Mouse (Mus musculus) midbrain, embryonic 11.5 days (tissue): ENCODE results near the gene Ranbp10. TPM values are rescaled to one million over a fixed set of nuclear protein-coding genes. Genes with fewer than 3 reads are reported as not detected.

ENCODE experiments used
- ATAC-seq: fragments of 200-750 bp; cut with Nextera tagmentation; 2 replicates; pipeline ENCODE4 v1.8.0; 2017; ENCODE audit warnings: moderate TSS enrichment, moderate library complexity; ENCODE audit not compliant: low FRiP score
- DNase-seq: peaks from one replicate; pipeline ENCODE4 v3.0.0; 2015; ENCODE audit warnings: low spot score; ENCODE audit errors: missing footprints
- H3K27ac ChIP-seq: fragments of 300-500 bp; sonication (generic); 2 replicates; pipeline ENCODE4 v1.5.1; 2014; ENCODE audit warnings: low read depth, low read length
- H3K27me3 ChIP-seq: fragments of 300-500 bp; sonication (generic); 2 replicates; pipeline ENCODE4 v1.6.1; 2014; ENCODE audit warnings: mild to moderate bottlenecking, low read length, moderate library complexity, mixed read lengths; ENCODE audit not compliant: control insufficient read depth, insufficient read depth
- H3K36me3 ChIP-seq: fragments of 300-500 bp; sonication (generic); 2 replicates; pipeline ENCODE4 v1.6.1; 2014; ENCODE audit warnings: mild to moderate bottlenecking, low read length, moderate library complexity, mixed read lengths; ENCODE audit not compliant: control insufficient read depth, insufficient read depth
- H3K4me1 ChIP-seq: fragments of 300-500 bp; sonication (generic); 2 replicates; pipeline ENCODE4 v1.6.1; 2014; ENCODE audit warnings: low read length; ENCODE audit not compliant: control insufficient read depth, insufficient read depth
- H3K4me2 ChIP-seq: fragments of 300-500 bp; sonication (generic); 2 replicates; pipeline ENCODE4 v1.6.1; 2014; ENCODE audit warnings: mild to moderate bottlenecking, moderate library complexity
- H3K4me3 ChIP-seq: fragments of 300-500 bp; sonication (generic); 2 replicates; pipeline ENCODE4 v1.5.1; 2014; ENCODE audit warnings: low read depth, low read length
- H3K9ac ChIP-seq: fragments of 300-500 bp; sonication (generic); 2 replicates; pipeline ENCODE4 v1.6.1; 2014; ENCODE audit warnings: low read length
- H3K9me3 ChIP-seq: fragments of 300-500 bp; sonication (generic); 2 replicates; pipeline ENCODE4 v1.6.1; 2016; ENCODE audit warnings: low read length; ENCODE audit not compliant: control insufficient read depth
- WGBS: fragments of 180-500 bp; shearing (Covaris S2); extraction: QIAGEN DNeasy Blood & Tissue Kit; methylation state at CpG from one replicate; pipeline ENCODE4 v1.1.7; 2014; 5-methylcytosine and 5-hydroxymethylcytosine counted together
- polyA plus RNA-seq: library from polyadenylated mRNA; unstranded; fragments of >200 nt; fragmentation: Nextera tagmentation; extraction: Ambion mirVana; gene quantifications from 2 replicates; pipeline ENCODE4 v1.2.1, GENCODE M21; 2014

Gene Ranbp10
- polyA plus RNA-seq, 1 experiment from 2014 or later: 10.9 TPM

DNA sequence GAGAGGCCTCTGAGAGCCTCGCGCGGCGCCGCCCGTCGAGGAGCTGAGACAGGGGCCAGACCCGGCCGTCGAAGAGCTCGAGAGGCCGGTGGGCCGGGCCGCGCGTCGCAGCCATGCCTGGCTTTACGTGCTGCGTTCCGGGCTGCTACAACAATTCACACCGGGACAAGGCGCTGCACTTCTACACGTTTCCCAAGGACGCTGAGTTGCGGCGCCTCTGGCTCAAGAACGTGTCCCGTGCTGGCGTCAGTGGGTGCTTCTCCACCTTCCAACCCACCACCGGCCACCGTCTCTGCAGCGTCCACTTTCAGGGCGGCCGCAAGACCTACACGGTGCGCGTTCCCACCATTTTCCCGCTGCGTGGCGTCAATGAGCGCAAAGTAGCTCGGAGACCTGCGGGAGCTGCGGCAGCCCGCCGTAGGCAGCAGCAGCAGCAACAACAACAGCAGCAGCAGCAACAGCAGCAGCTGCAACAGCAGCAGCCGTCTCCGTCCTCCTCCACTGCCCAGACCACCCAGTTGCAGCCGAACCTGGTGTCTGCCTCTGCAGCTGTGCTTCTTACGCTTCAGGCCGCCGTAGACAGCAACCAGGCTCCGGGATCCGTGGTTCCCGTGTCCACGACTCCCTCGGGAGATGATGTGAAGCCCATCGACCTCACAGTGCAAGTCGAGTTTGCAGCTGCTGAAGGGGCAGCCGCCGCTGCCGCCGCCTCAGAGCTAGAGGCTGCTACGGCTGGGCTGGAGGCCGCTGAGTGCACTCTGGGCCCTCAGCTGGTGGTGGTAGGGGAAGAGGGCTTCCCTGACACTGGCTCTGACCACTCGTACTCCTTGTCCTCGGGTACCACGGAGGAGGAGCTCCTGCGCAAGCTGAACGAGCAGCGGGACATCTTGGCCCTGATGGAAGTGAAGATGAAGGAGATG lies 28.4 kb upstream of the Ranbp10 start:
- H3K4me2 ChIP-seq: peak overlapping the region; percentile 98
- under 1% methylated on average over 69 of the region's 71 CpGs for WGBS
- ATAC-seq (peak; percentile 20), DNase-seq (peak; percentile 93)
- H3K36me3 ChIP-seq: no peaks in the 10 kb centered on the region
- peak overlapping the region; percentile 61 for H3K9ac ChIP-seq
- no peaks in the 10 kb centered on the region for H3K27me3 ChIP-seq
- no peaks in the 10 kb centered on the region for H3K9me3 ChIP-seq
- peak overlapping the region; percentile 71 for H3K4me3 ChIP-seq
- H3K27ac ChIP-seq: peak overlapping the region; percentile 74
- peaks cover 32% of the 10 kb centered on the region for H3K4me1 ChIP-seq

DNA sequence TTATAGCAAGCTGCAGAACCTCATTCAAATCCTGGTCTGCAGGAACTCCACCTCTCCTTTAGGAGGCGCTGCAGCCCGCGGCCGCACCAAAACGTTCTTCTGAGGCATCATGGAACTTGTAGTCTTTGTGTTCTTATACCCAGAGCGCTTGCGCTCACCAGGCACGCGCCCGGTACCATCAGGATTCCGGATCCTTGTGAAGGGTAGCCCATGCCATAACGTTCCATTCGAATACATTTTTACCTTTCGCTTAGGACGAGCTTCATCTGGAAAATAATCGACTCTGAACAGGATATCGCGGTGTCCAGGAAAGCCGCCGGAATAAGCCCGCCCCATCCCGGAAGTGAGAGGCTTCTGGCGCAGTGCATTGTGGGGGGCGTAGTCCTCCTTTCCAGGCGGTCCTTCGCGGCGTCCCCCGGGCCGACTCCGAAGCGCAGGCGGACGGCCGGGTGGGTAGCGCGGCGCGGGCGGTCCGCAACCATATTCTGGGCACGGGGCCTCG lies 27.6 kb upstream of the Ranbp10 start, which contains the start of gene Thap11:
Gene Thap11, plus strand, starts transcription at position 418 of the 502 bp plus-strand sequence.
- Histone ChIP-seq H3K4me3 (peak within 1 kb of the TSS; percentile 71), H3K4me2 (peak within 1 kb of the TSS; percentile 98), H3K27me3 (no peaks in the 10 kb centered on the region), H3K9ac (peak within 1 kb of the TSS; percentile 61), H3K4me1 (peaks cover 31% of the 10 kb centered on the region), H3K9me3 (no peaks in the 10 kb centered on the region), H3K36me3 (no peaks in the 10 kb centered on the region), H3K27ac (peak within 1 kb of the TSS; percentile 74)
- ATAC-seq: peak; percentile 91
- peak; percentile 100 for DNase-seq
- under 1% methylated on average over 43 of the region's 43 CpGs for WGBS

GRCm38 (mm10) chr8:105854303-105854702 lies 27.2 kb upstream of the Ranbp10 start:
- Histone ChIP-seq H3K36me3 (peaks cover 1% of the 10 kb centered on the region; the same call in 1 of the 2 replicates), H3K4me1 (peaks cover 27% of the 10 kb centered on the region), H3K27ac (no peak overlapping the region), H3K27me3 (no peaks in the 10 kb centered on the region), H3K9ac (no peak overlapping the region), H3K4me3 (peak overlapping the region; percentile 71), H3K9me3 (no peaks in the 10 kb centered on the region), H3K4me2 (0 out of 2 replicates have a peak overlapping the region, but pooled peaks have one; percentile 4)
- DNase-seq: no peak
- ATAC-seq: no peak
- WGBS: 29% methylated on average over 8 of the region's 8 CpGs

- no peak for ATAC-seq
- no peak for DNase-seq
- Histone ChIP-seq H3K4me1 (peaks cover 26% of the 10 kb centered on the region), H3K27me3 (no peaks in the 10 kb centered on the region), H3K9me3 (no peaks in the 10 kb centered on the region), H3K27ac (no peak within 1 kb of the TSS), H3K4me2 (no peak within 1 kb of the TSS), H3K36me3 (peaks cover 8% of the 10 kb centered on the region; the same call in 1 of the 2 replicates), H3K9ac (no peak within 1 kb of the TSS), H3K4me3 (no peak within 1 kb of the TSS)
- 88% methylated on average over 3 of the region's 3 CpGs for WGBS
These were observed 26.0 kb upstream of the Ranbp10 start, which contains the start of gene Cenpt for GRCm38 (mm10) chr8:105853178-105853577. TSS of gene Cenpt (minus strand) at chr8:105853278.

DNA sequence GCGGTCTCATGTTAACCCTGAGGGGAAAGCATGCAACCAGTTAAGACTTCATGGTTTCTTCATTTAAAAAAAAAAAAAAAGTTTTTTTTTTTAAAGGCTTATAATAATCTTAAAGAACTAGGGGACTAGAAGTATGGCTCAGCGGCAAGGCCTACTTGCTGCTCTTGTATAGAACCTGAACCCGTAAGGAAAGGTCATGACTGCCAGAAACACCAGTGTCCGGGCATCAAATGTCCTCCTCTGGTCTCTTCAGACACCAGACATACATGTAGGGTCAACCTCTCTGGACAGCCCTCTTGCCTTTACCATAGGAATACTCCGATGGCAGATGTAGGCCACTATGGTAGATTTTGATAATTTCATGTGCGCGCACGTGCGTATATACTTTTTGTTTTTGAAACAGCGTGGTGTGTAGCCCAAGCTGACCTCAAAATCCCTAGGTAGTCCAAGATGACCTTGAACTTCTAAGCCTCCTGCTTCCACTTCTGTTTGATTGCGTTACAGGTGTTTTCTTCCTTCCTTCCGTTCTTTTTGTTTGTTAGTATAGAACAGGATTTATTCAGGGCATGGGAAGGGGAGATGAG lies 25.1 kb upstream of the Ranbp10 start:
- Histone ChIP-seq H3K4me2 (no peak overlapping the region), H3K27me3 (no peaks in the 10 kb centered on the region), H3K4me1 (peaks cover 20% of the 10 kb centered on the region), H3K4me3 (no peak overlapping the region), H3K36me3 (peaks cover 11% of the 10 kb centered on the region), H3K27ac (no peak overlapping the region), H3K9me3 (no peaks in the 10 kb centered on the region), H3K9ac (no peak overlapping the region)
- DNase-seq (peak; percentile 89), ATAC-seq (no peak)
- WGBS: 84% methylated on average over 12 of the region's 12 CpGs

GRCm38 (mm10) chr8:105851651-105852143 lies 24.5 kb upstream of the Ranbp10 start:
- Histone ChIP-seq H3K27ac (no peak overlapping the region), H3K9ac (peak overlapping the region; percentile 69), H3K36me3 (peaks cover 14% of the 10 kb centered on the region), H3K4me2 (peak overlapping the region; percentile 48), H3K27me3 (no peaks in the 10 kb centered on the region), H3K4me3 (peak overlapping the region; percentile 81), H3K4me1 (peaks cover 15% of the 10 kb centered on the region), H3K9me3 (no peaks in the 10 kb centered on the region)
- under 1% methylated on average over 34 of the region's 34 CpGs for WGBS
- DNase-seq: peak; percentile 97
- peak; percentile 80 for ATAC-seq

DNA sequence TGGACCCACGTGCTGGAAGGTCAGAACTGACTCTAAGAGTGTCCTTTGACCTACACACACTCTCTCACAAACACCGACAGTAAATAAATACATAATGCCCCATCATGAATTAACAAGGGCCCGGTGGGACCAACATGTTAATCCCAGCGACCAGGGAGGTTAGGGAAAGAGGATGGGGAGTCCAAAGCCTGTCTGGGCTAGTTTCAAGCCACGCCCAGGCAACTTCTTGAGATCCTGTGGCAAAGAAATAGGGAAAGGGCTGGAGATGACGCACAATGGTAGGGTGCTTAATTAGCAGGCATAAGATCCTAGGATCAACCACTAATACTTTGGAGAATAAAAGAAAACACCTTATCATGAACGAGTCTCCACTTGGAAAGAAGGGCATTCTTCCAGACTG lies 23.5 kb upstream of the Ranbp10 start:
- ATAC-seq: no peak
- WGBS: 82% methylated on average over 7 of the region's 7 CpGs
- H3K36me3 ChIP-seq: peaks cover 22% of the 10 kb centered on the region

DNA sequence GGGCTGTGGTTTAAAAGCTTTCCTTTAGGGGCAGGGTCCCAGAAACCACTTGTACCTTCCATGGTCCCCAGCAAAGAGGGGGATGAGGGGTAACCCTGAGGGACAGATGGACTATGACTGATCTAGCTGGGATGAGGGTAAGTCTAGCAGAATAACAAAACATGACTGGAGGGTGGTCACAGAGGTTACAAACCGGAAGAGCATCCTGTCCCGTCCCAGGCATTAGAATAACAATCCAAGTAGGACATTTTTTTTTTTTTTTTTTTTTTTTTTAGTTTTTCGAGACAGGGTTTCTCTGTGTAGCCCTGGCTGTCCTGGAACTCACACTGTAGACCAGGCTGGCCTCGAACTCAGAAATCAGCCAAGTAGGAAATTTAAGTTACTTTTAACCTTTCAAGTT lies 22.9 kb upstream of the Ranbp10 start:
- WGBS: 77% methylated on average over 4 of the region's 4 CpGs
- H3K9me3 ChIP-seq: no peaks in the 10 kb centered on the region
- ATAC-seq (no peak), DNase-seq (no peak)
- no peak overlapping the region for H3K4me3 ChIP-seq
- H3K9ac ChIP-seq: no peak overlapping the region
- H3K27ac ChIP-seq: no peak overlapping the region
- H3K27me3 ChIP-seq: no peaks in the 10 kb centered on the region
- no peak overlapping the region; the same call in 1 of the 2 replicates for H3K4me2 ChIP-seq
- peaks cover 22% of the 10 kb centered on the region for H3K36me3 ChIP-seq
- H3K4me1 ChIP-seq: peaks cover 6% of the 10 kb centered on the region

More for the DNA sequence above, 23.5 kb upstream of the Ranbp10 start:
- no peaks in the 10 kb centered on the region for H3K9me3 ChIP-seq
- no peak overlapping the region for H3K27ac ChIP-seq
- peaks cover 6% of the 10 kb centered on the region for H3K4me1 ChIP-seq
- H3K27me3 ChIP-seq: no peaks in the 10 kb centered on the region
- no peak overlapping the region for H3K4me3 ChIP-seq
- peak overlapping the region; percentile 22; the same call in 1 of the 2 replicates for H3K9ac ChIP-seq
- peak overlapping the region; percentile 31 for H3K4me2 ChIP-seq
- no peak for DNase-seq
